Mouse (Mus musculus) Patski (cell line): ENCODE measurements around the gene Otx2. TPM values are rescaled to one million over a fixed set of nuclear protein-coding genes. Genes with fewer than 3 reads are reported as not detected.

Experiments used
- ATAC-seq: fragments of 100-300 bp; one replicate; pipeline ENCODE4 v1.8.0; 2021
- CTCF ChIA-PET: fragments of 350-600 bp; sonication (Branson Sonifier 250); formaldehyde crosslinking; loops from one replicate; lab custom pipeline; 2022; ENCODE audit warnings: inconsistent platforms; lab: Charles Lee
- POLR2A ChIA-PET: fragments of 350-600 bp; sonication (Branson Sonifier 250); formaldehyde crosslinking; loops from one replicate; lab custom pipeline; 2022; ENCODE audit warnings: antibody characterized with exemption, inconsistent platforms; lab: Charles Lee
- DNase-seq: peaks from one replicate; pipeline ENCODE4 v3.0.0-alpha.2; 2011; ENCODE audit warnings: low read depth, low spot score
- H3K27me3 ChIP-seq: fragments of 371-371 bp; one replicate; pipeline ENCODE4 v1.5.1; 2021
- CTCF ChIP-seq: fragments of 100-300 bp; IDR thresholded peaks from one replicate; pipeline ENCODE4 v1.5.1; 2021
- in situ Hi-C: fragments of 300-500 bp; cut with MboI; formaldehyde crosslinking; loops from 3 replicates; pipeline ENCODE4 v1.11.1; 2018; ENCODE audit warnings: low pct_unique_long_range_greater_than_20kb, mixed read lengths
- polyA plus RNA-seq: library from polyadenylated mRNA; unstranded; gene quantifications from one replicate; pipeline ENCODE4 v1.2.3, GENCODE M21; 2021

Otx2 gene
- polyA plus RNA-seq, 1 experiment from 2014 or later, result not detected

GRCm38 (mm10) chr14:48661151-48661550 lies 12.5 kb downstream of the Otx2 start:
- DNase-seq (no peak), ATAC-seq (no peak)
- no peak for TF ChIP-seq CTCF
- ChIA-PET CTCF (no interaction called here), POLR2A (no interaction called here)
- peaks cover 67% of the 10 kb centered on the region for H3K27me3 ChIP-seq
- in situ Hi-C loops, result no loop called here

- TF ChIP-seq CTCF, result no peak
- CTCF ChIA-PET, result no interaction called here
- in situ Hi-C loops, result no loop called here
Observed at GRCm38 (mm10) chr14:48660593-48660992, 13.0 kb downstream of the Otx2 start.

GRCm38 (mm10) chr14:48659661-48660060 lies 14.0 kb downstream of the Otx2 start:
- ChIA-PET POLR2A (no interaction called here), CTCF (no interaction called here)
- DNase-seq, result no peak
- TF ChIP-seq CTCF, result no peak
- ATAC-seq, result no peak
- H3K27me3 ChIP-seq, result peaks cover 68% of the 10 kb centered on the region
- in situ Hi-C loops, result no loop called here

More at GRCm38 (mm10) chr14:48660593-48660992, 13.0 kb downstream of the Otx2 start:
- ATAC-seq (no peak), DNase-seq (no peak)
- H3K27me3 ChIP-seq, result peaks cover 66% of the 10 kb centered on the region
- POLR2A ChIA-PET, result no interaction called here

GRCm38 (mm10) chr14:48657241-48657640 lies 16.4 kb downstream of the Otx2 start:
- ChIA-PET CTCF (no interaction called here), POLR2A (no interaction called here)
- H3K27me3 ChIP-seq, result peaks cover 65% of the 10 kb centered on the region
- no peak for TF ChIP-seq CTCF
- in situ Hi-C loops, result no loop called here
- no peak for ATAC-seq
- no peak for DNase-seq

GRCm38 (mm10) chr14:48656711-48657110 lies 16.9 kb downstream of the Otx2 start:
- peaks cover 62% of the 10 kb centered on the region for H3K27me3 ChIP-seq
- in situ Hi-C loops, result no loop called here
- ChIA-PET POLR2A (no interaction called here), CTCF (no interaction called here)
- ATAC-seq (no peak), DNase-seq (no peak)
- no peak for TF ChIP-seq CTCF

- peaks cover 66% of the 10 kb centered on the region for H3K27me3 ChIP-seq
- POLR2A ChIA-PET, result no interaction called here
- CTCF ChIA-PET, result no interaction called here
- TF ChIP-seq CTCF, result no peak
- in situ Hi-C loops, result no loop called here
- no peak for DNase-seq
- ATAC-seq, result no peak
Observed at GRCm38 (mm10) chr14:48655792-48656550, 17.6 kb downstream of the Otx2 start.

GRCm38 (mm10) chr14:48655073-48655791 lies 18.4 kb downstream of the Otx2 start:
- POLR2A ChIA-PET, result no interaction called here
- DNase-seq, result no peak
- CTCF ChIA-PET, result no interaction called here
- peaks cover 67% of the 10 kb centered on the region for H3K27me3 ChIP-seq
- ATAC-seq, result no peak
- in situ Hi-C loops, result no loop called here
- TF ChIP-seq CTCF, result no peak

GRCm38 (mm10) chr14:48654551-48655072 lies 19.0 kb downstream of the Otx2 start:
- no peak for DNase-seq
- TF ChIP-seq CTCF, result no peak
- CTCF ChIA-PET, result no interaction called here
- in situ Hi-C loops, result no loop called here
- H3K27me3 ChIP-seq, result peaks cover 62% of the 10 kb centered on the region
- ATAC-seq, result no peak
- POLR2A ChIA-PET, result no interaction called here

GRCm38 (mm10) chr14:48653676-48654510 lies 19.7 kb downstream of the Otx2 start:
- ATAC-seq (no peak), DNase-seq (no peak)
- in situ Hi-C loops, result no loop called here
- no peak for TF ChIP-seq CTCF
- POLR2A ChIA-PET, result no interaction called here
- CTCF ChIA-PET, result no interaction called here
- H3K27me3 ChIP-seq, result peaks cover 57% of the 10 kb centered on the region

GRCm38 (mm10) chr14:48653081-48653480 lies 20.5 kb downstream of the Otx2 start:
- DNase-seq, result no peak
- no peak for ATAC-seq
- POLR2A ChIA-PET, result no interaction called here
- in situ Hi-C loops, result no loop called here
- no peak for TF ChIP-seq CTCF
- H3K27me3 ChIP-seq, result peaks cover 56% of the 10 kb centered on the region
- CTCF ChIA-PET, result no interaction called here
